Mouse (Mus musculus) liver, embryonic 16.5 days (tissue): ENCODE measurements around the gene Kcng4. TPM values are rescaled to one million over a fixed set of nuclear protein-coding genes. Genes with fewer than 3 reads are reported as not detected.

Source experiments
- ATAC-seq: fragments of 200-750 bp; cut with Nextera tagmentation; 2 replicates; pipeline ENCODE4 v1.8.0; 2017; ENCODE audit warnings: low read depth, mild to moderate bottlenecking, moderate number of reproducible peaks, moderate library complexity
- H3K27ac ChIP-seq: fragments of 300-500 bp; sonication (generic); 2 replicates; pipeline ENCODE4 v1.5.1; 2014; ENCODE audit warnings: mild to moderate bottlenecking, low read length
- H3K27me3 ChIP-seq: fragments of 300-500 bp; sonication (generic); 2 replicates; pipeline ENCODE4 v1.6.1; 2014; ENCODE audit warnings: low read depth, low read length, mixed read lengths; ENCODE audit not compliant: control insufficient read depth, insufficient read depth
- H3K36me3 ChIP-seq: fragments of 300-500 bp; sonication (generic); 2 replicates; pipeline ENCODE4 v1.6.1; 2014; ENCODE audit warnings: mild to moderate bottlenecking; ENCODE audit not compliant: control insufficient read depth, insufficient read depth
- H3K4me1 ChIP-seq: fragments of 300-500 bp; sonication (generic); 2 replicates; pipeline ENCODE4 v1.6.1; 2014; ENCODE audit warnings: low read depth, low read length, mixed read lengths; ENCODE audit not compliant: control insufficient read depth
- H3K4me2 ChIP-seq: fragments of 300-500 bp; sonication (generic); 2 replicates; pipeline ENCODE4 v1.6.1; 2014; ENCODE audit warnings: low read depth, low read length, mixed read lengths
- H3K4me3 ChIP-seq: fragments of 300-500 bp; sonication (generic); 2 replicates; pipeline ENCODE4 v1.5.1; 2014; ENCODE audit warnings: low read depth, mild to moderate bottlenecking, low read length
- H3K9ac ChIP-seq: fragments of 300-500 bp; sonication (generic); 2 replicates; pipeline ENCODE4 v1.6.1; 2014; ENCODE audit warnings: low read depth, low read length
- H3K9me3 ChIP-seq: fragments of 300-500 bp; sonication (generic); replicated peaks from 2 replicates; pipeline ENCODE4 v1.6.1; 2016; ENCODE audit warnings: low read length; ENCODE audit not compliant: control insufficient read depth
- WGBS: fragments of 180-500 bp; shearing (Covaris S2); extraction: QIAGEN DNeasy Blood & Tissue Kit; methylation state at CpG from one replicate; pipeline ENCODE4 v1.1.7; 2014; ENCODE audit not compliant: insufficient replicate concordance; 5-methylcytosine and 5-hydroxymethylcytosine counted together
- polyA plus RNA-seq: library from polyadenylated mRNA; unstranded; fragments of >200 nt; fragmentation: Nextera tagmentation; extraction: Ambion mirVana; gene quantifications from 2 replicates; pipeline ENCODE4 v1.2.1, GENCODE M21; 2015

Kcng4 gene
- polyA plus RNA-seq, 1 experiment from 2014 or later: not detected

- Histone ChIP-seq H3K9me3 (no peaks in the 10 kb centered on the region), H3K4me3 (no peak overlapping the region), H3K36me3 (no peaks in the 10 kb centered on the region), H3K4me1 (peaks cover 4% of the 10 kb centered on the region; the same call in 1 of the 2 replicates), H3K27me3 (no peaks in the 10 kb centered on the region; the same call in 1 of the 2 replicates), H3K27ac (no peak overlapping the region), H3K9ac (no peak overlapping the region), H3K4me2 (no peak overlapping the region)
- no peak for ATAC-seq
- WGBS: 64% methylated on average over 9 of the region's 9 CpGs
These were observed 33.0 kb upstream of the Kcng4 start for GRCm38 (mm10) chr8:119668447-119668846.

GRCm38 (mm10) chr8:119666219-119666951 is 30.9 kb upstream of the Kcng4 start, which contains the start of gene Wfdc1:
Wfdc1 (plus strand) TSS chr8:119666365.
- H3K9ac ChIP-seq: no peak within 1 kb of the TSS
- H3K4me2 ChIP-seq: no peak within 1 kb of the TSS
- no peak for ATAC-seq
- no peaks in the 10 kb centered on the region; the same call in 1 of the 2 replicates for H3K27me3 ChIP-seq
- peaks cover 4% of the 10 kb centered on the region; the same call in 1 of the 2 replicates for H3K4me1 ChIP-seq
- no peaks in the 10 kb centered on the region for H3K36me3 ChIP-seq
- 10% methylated on average over 14 of the region's 14 CpGs for WGBS
- H3K27ac ChIP-seq: no peak within 1 kb of the TSS
- H3K4me3 ChIP-seq: no peak within 1 kb of the TSS
- H3K9me3 ChIP-seq: no peaks in the 10 kb centered on the region

GRCm38 (mm10) chr8:119665270-119665669 is 29.8 kb upstream of the Kcng4 start:
- H3K4me2 ChIP-seq: no peak overlapping the region

GRCm38 (mm10) chr8:119663440-119663839 is 28.0 kb upstream of the Kcng4 start:
- Histone ChIP-seq H3K27me3 (no peaks in the 10 kb centered on the region; the same call in 1 of the 2 replicates), H3K9ac (no peak overlapping the region), H3K4me3 (no peak overlapping the region), H3K4me2 (no peak overlapping the region), H3K4me1 (no peaks in the 10 kb centered on the region), H3K9me3 (no peaks in the 10 kb centered on the region), H3K27ac (no peak overlapping the region), H3K36me3 (no peaks in the 10 kb centered on the region)
- no peak for ATAC-seq
- 67% methylated on average over 11 of the region's 11 CpGs for WGBS

More at GRCm38 (mm10) chr8:119665270-119665669, 29.8 kb upstream of the Kcng4 start:
- H3K9ac ChIP-seq: no peak overlapping the region
- no peaks in the 10 kb centered on the region for H3K36me3 ChIP-seq
- H3K9me3 ChIP-seq: no peaks in the 10 kb centered on the region
- ATAC-seq: no peak
- 51% methylated on average over 6 of the region's 6 CpGs for WGBS
- no peak overlapping the region for H3K4me3 ChIP-seq
- H3K27ac ChIP-seq: no peak overlapping the region
- H3K27me3 ChIP-seq: no peaks in the 10 kb centered on the region; the same call in 1 of the 2 replicates
- no peaks in the 10 kb centered on the region for H3K4me1 ChIP-seq

- Histone ChIP-seq H3K4me3 (no peak overlapping the region), H3K27me3 (no peaks in the 10 kb centered on the region; the same call in 1 of the 2 replicates), H3K4me2 (no peak overlapping the region), H3K27ac (no peak overlapping the region), H3K9me3 (no peaks in the 10 kb centered on the region), H3K4me1 (no peaks in the 10 kb centered on the region), H3K9ac (no peak overlapping the region), H3K36me3 (no peaks in the 10 kb centered on the region)
- no peak for ATAC-seq
- WGBS: 52% methylated on average over 6 of the region's 6 CpGs
These were observed 26.4 kb upstream of the Kcng4 start for GRCm38 (mm10) chr8:119661892-119662291.

- peak; percentile 41 for ATAC-seq
- H3K9me3 ChIP-seq: no peaks in the 10 kb centered on the region
- no peak overlapping the region for H3K4me2 ChIP-seq
- H3K4me1 ChIP-seq: no peaks in the 10 kb centered on the region
- H3K36me3 ChIP-seq: no peaks in the 10 kb centered on the region
- H3K27me3 ChIP-seq: no peaks in the 10 kb centered on the region
- no peak overlapping the region for H3K27ac ChIP-seq
- H3K9ac ChIP-seq: no peak overlapping the region
- WGBS: 28% methylated on average over 9 of the region's 9 CpGs
- H3K4me3 ChIP-seq: no peak overlapping the region
These were observed 25.6 kb upstream of the Kcng4 start for GRCm38 (mm10) chr8:119661081-119661480.

- WGBS: 46% methylated on average over 5 of the region's 5 CpGs
- H3K4me2 ChIP-seq: no peak overlapping the region
- no peak for ATAC-seq
- H3K9me3 ChIP-seq: no peaks in the 10 kb centered on the region
- H3K4me1 ChIP-seq: no peaks in the 10 kb centered on the region
- H3K27me3 ChIP-seq: no peaks in the 10 kb centered on the region
- H3K9ac ChIP-seq: no peak overlapping the region
- no peak overlapping the region for H3K27ac ChIP-seq
- no peaks in the 10 kb centered on the region for H3K36me3 ChIP-seq
- H3K4me3 ChIP-seq: no peak overlapping the region
These were observed 21.4 kb upstream of the Kcng4 start for GRCm38 (mm10) chr8:119656709-119657464.

GRCm38 (mm10) chr8:119651324-119651723 is 15.8 kb upstream of the Kcng4 start:
- ATAC-seq: no peak
- Histone ChIP-seq H3K4me2 (no peak overlapping the region), H3K36me3 (no peaks in the 10 kb centered on the region), H3K4me3 (no peak overlapping the region), H3K9ac (no peak overlapping the region), H3K27ac (no peak overlapping the region), H3K27me3 (no peaks in the 10 kb centered on the region), H3K9me3 (no peaks in the 10 kb centered on the region), H3K4me1 (no peaks in the 10 kb centered on the region)
- WGBS: 41% methylated on average over 2 of the region's 2 CpGs

GRCm38 (mm10) chr8:119646846-119647245 is 11.4 kb upstream of the Kcng4 start:
- H3K27me3 ChIP-seq: no peaks in the 10 kb centered on the region
- no peak overlapping the region for H3K9ac ChIP-seq
- H3K27ac ChIP-seq: no peak overlapping the region
- WGBS: 61% methylated on average over 7 of the region's 7 CpGs
- no peak overlapping the region for H3K4me2 ChIP-seq
- no peaks in the 10 kb centered on the region for H3K4me1 ChIP-seq
- no peak overlapping the region for H3K4me3 ChIP-seq
- H3K9me3 ChIP-seq: no peaks in the 10 kb centered on the region
- H3K36me3 ChIP-seq: no peaks in the 10 kb centered on the region
- no peak for ATAC-seq
